Mouse (Mus musculus) embryonic fibroblast, embryonic 13.5 days (primary cell): ENCODE data around the gene Kcnk10.

Source experiments
- CTCF ChIP-seq: IDR thresholded peaks from 2 replicates; pipeline ENCODE4 v1.5.1; 2011; ENCODE audit warnings: mild to moderate bottlenecking, control low read depth, low read length, moderate library complexity, borderline replicate concordance; ENCODE audit not compliant: insufficient read depth
- POLR2A ChIP-seq: IDR thresholded peaks from 2 replicates; pipeline ENCODE4 v1.6.1; 2011; ENCODE audit warnings: low read depth, mild to moderate bottlenecking, control low read depth, low read length, moderate library complexity

DNA sequence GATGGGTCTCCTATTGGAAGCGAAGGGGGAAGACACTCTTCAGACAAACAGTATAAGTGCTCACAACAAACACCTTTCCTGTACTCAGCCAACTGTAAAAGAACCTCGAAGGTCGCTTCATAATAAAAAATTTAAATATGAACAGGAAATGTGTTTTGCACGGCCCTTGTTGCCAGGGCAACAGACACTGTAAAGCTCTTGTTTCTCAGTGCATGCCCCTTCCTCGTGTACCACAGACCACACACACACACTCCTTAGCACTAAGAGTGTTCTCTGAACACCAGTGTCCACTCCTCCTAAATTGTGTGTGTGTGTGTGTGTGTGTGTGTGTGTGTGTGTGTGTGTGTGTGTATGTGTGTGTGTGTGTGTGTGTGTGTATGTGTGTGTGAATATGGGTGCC is 37.6 kb upstream of the Kcnk10 start:
- TF ChIP-seq POLR2A: no peak
- TF ChIP-seq CTCF: no peak
